Mouse (Mus musculus): ENCODE data around the gene Sdhd.
A peak's percentile ranks its signal among the peaks of the same experiment; 100 is the strongest.

Sdhd gene

GRCm38 (mm10) chr9:50586955-50587354 lies 16.7 kb downstream of the Sdhd start:
- no peak for DNase-seq (ENCODE audit: low spot score)

- no peak for DNase-seq (ENCODE audit: low spot score)
These were observed 18.3 kb downstream of the Sdhd start for GRCm38 (mm10) chr9:50585145-50585818.

DNA sequence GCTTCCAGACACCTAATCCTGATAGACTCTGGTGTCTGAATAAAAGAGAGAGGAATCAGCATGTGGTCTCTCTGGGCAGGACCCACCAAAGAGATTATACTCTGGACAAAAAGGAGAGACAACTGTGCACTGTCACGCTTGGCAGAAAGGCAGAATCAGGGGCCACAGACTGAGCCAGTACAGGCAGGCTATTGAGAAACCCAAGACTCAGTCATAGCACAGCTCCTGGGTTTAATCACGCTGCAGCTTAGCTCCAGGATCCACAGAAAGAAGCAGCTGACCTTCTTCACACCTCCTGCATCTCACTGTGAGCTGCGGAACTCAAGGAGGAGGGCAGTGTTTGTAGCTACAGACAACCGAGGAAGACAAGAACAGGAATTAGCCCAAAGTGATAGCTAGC lies 23.2 kb downstream of the Sdhd start:
- no peak for DNase-seq (ENCODE audit: low spot score)

- no peak for DNase-seq (ENCODE audit: low spot score)
These were observed 33.8 kb downstream of the Sdhd start for GRCm38 (mm10) chr9:50569599-50570525.

- DNase-seq (ENCODE audit: low spot score), result no peak
These were observed 35.7 kb downstream of the Sdhd start for GRCm38 (mm10) chr9:50567881-50568280.

DNA sequence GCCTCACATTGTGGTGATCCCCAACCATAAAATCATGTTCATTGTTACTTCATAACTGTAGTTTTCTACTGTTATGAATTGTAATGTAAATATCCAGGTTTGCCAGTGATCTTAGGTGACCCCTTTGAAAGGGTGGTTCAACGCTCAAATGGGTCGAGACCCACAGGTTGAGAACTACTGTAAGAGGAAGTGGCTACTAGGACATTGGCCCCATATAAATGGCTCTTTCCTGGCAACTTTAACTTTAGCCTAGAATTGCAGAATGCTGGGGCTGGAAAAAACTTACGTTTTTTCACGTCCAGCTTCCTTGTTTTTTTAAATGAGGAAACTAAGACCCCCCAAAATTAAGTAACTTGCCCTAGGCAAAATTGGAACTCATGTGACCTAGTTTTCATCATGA lies 36.2 kb downstream of the Sdhd start:
- no peak for DNase-seq (ENCODE audit: low spot score)

DNA sequence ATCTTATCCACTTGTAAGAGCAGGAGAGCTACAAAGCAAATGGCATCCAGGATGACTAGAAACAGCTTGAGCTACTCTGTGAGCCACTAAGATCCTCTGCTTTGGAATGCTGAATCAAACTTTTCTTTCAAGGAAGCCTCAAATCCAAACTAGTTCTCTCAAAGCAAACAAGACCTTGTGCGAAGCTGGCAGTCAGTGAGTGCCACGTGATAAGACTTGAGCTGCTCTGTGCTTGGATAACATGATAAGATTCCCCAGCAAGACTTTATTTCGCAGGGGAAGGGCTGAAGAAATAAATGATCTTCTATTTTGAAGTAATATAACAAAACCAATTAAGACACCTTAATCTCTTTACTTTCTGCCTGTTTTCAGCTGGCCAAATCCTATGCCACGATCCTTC lies 37.7 kb downstream of the Sdhd start:
- no peak for DNase-seq (ENCODE audit: low spot score)

GRCm38 (mm10) chr9:50565173-50565572 lies 38.4 kb downstream of the Sdhd start:
- no peak for DNase-seq (ENCODE audit: low spot score)

DNA sequence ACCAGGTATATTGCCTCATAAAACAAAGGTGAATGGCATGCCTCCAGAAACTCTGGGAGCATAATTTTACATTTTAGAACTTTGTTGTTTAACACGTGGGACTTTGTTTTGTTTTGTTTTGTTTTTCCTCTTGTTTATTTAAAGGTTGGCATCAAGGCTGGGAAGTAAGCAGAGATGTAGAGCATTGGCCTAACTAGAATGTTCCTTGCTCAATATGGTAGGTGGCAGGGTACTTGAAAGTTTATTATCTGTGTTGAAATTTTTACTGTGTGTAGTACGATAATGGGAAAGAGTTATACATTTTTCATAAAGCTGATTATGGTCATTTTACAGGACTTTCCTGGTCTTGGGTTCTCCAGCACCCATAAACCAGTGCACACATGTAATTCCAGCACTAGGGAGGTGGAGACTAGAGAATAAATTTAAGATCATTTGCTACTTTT lies 41.7 kb downstream of the Sdhd start:
- no peak for DNase-seq (ENCODE audit: low spot score)

DNA sequence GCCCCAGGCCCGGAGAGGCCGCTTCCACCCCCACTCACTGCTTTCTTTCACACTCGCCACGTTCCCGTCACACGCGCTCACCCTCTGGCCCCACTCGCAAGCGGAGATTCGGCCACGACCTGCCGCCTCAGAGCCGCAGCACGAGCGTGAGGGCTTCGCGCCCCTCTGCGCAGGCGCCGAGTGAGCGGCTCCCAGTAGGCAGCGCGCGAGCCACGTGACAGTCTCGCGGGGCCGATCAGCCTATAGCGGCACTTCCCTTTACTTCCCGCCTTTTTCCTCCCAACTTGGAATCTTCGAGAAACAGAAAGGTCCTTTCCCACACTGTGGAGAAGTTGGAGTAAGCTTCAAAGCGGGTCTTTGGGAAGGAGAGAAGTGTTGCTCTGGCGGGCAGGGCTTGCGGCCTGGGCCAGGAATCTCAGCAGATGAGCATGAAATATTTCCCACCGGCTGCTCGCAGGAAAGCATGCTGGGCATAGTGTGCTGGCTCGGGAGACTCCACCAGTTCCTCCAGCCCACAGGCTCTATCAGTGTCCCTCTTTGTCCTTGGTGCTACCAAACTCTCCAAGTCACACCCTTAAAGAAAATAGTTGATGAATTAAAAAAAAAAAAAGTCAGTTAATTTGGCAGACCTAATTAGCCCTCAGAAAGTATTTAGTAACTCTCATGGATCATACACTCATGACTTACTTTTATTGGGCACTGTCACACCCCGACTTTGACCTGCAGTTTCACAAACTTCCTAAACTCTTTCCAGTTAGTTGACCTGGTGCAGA lies 42.3 kb downstream of the Sdhd start, which contains the start of gene Tex12:
TSS of gene Tex12 (minus strand) at position 181 of the 773 bp plus-strand sequence.
- DNase-seq (ENCODE audit: low spot score), result no peak

DNA sequence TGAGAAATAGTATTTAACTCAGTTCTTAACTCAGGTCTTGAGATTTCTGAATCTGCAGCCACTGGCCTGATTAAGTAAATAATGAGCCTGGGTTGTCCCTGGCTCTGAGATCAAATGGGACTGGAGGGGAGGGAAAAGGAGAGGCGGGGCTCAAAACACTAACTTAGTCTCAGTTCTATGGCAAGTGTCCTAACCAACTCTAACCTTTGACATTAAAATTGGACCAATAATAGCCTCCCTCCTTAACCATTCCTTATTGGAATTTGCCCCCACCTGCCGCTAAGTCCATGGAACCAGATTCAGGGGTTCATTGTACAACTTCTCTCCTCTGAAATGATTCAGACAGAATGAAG lies 48.5 kb downstream of the Sdhd start, which contains the start of gene Bco2:
TSS of gene Bco2 (minus strand) at position 88 of the 353 bp plus-strand sequence.
- DNase-seq (ENCODE audit: low spot score), result no peak

- DNase-seq (ENCODE audit: low spot score), result peak; percentile 62
These were observed 49.1 kb downstream of the Sdhd start, which contains the start of gene Il18 for GRCm38 (mm10) chr9:50554241-50555093. Gene Il18 (plus strand): TSS chr9:50554827.

DNA sequence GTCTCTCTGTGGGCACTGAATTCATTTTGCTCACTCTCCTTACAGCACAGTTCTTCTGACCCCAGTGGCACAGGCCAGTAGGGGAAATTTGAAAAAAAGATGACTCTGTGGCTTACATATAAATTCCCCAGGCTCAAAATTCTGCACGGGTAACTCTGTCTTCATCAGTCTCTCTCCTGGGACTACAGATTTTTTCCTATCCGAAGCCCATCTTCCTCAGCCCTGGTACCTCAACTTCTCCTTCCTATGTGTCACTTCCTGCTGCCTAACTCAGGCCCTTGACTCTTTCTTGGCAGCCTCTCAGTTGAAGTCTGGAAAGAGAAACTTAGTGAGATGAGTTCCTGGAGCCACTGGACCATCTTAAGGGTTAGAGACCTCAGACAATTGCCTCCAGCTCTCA lies 50.1 kb downstream of the Sdhd start:
- DNase-seq (ENCODE audit: low spot score), result no peak

DNA sequence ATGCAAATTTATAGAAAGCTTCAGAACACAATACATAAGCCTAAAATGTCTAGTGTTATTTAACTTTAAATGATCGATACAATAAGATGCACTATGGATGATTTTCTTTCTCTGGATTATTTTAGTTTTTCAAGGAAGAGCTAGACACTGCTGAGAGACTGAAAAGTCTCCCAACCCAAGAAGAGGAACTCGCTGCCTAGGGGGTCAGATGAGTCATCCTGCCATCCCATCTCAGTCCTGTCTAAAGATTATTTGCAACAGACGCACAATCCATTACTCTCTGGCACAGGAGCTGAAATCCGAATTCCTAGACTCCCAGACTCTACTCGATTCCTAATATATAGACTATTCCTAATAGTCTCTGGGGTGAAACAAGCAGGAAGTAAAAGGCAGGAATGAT lies 51.4 kb downstream of the Sdhd start:
- no peak for DNase-seq (ENCODE audit: low spot score)

GRCm38 (mm10) chr9:50548936-50549335 lies 54.7 kb downstream of the Sdhd start:
- no peak for DNase-seq (ENCODE audit: low spot score)

GRCm38 (mm10) chr9:50547859-50548478 lies 55.6 kb downstream of the Sdhd start:
- DNase-seq (ENCODE audit: low spot score), result no peak

Data from embryo, embryonic 10 days (tissue).